Mouse (Mus musculus) adrenal gland, postnatal 4 days (tissue): ENCODE data around the gene C1qtnf5. TPM values are rescaled to one million over a fixed set of nuclear protein-coding genes. Genes with fewer than 3 reads are reported as not detected.

ENCODE experiments used
- DNase-seq, 2 experiments: peaks; one replicate each; pipeline ENCODE4 v3.0.0; 2021 to 2022; ENCODE audit warnings: low spot score in 2 of 2, mixed read lengths in 2 of 2
- total RNA-seq, 2 experiments: library from RNA; stranded (reverse); gene quantifications; 2 replicates each; pipeline ENCODE4 v1.2.3; 2021

Gene C1qtnf5
- total RNA-seq, 2 experiments from 2014 or later: 9.7 to 17.4 TPM

GRCm38 (mm10) chr9:44078955-44079756, 27.9 kb upstream of the C1qtnf5 start:
- DNase-seq: peak; percentile 22 to 64

DNA sequence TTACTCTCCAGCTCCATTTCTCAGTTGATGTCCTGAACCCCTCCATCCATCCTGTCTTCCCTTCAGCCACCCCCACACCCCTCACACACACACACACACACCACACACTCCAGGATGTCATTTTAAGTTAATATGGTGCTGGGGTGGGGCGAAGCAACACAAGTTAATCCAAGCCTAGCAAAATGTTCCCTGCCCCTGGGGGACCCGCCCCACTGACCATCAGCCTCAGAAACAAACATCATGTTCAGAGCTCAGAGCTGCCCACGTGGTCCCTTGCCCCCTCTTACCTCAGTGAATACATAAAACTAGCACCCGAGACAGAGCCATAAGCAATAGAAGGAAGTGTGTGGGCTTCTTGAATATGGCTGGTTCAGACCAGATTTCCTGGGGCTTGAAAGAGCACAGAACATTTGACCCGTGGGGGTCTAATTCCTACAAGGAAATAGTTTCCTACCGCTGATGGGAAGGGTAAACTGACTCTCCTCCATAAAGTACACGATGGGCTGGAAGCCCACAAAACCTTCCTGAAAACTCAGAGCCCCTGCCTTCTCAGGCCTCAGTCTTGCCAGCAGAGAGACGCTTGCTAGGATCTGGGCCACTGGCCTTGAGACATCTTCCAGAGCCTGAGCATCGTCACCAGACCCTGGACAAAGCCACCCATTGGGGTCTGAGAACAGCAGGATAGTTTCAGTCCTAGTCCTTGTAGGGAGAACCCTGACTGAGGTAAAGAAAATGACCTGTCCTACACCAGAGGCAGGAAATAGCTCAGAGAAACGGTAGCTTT, 26.9 kb upstream of the C1qtnf5 start:
- DNase-seq: no peak

DNA sequence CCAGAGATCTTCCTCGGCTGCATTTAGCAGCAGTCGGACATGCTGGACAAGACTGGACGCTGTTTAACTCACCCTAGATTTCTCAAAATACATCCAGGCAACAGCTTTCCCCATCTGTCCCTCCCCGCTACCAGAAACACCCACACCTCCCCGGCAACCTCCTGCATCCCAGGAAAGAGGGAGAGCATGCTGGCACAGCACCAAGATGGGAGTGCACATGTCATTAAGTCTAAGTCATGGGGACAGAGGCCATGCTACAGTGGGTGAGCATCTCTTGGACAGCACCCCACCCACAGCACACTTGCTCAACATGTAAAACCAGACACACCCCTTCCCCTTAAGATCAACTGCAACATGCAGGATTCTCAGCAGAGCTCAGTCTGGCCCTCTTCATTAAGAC, 26.1 kb upstream of the C1qtnf5 start:
- no peak for DNase-seq

GRCm38 (mm10) chr9:44081581-44081980, 25.5 kb upstream of the C1qtnf5 start:
- DNase-seq: no peak

DNA sequence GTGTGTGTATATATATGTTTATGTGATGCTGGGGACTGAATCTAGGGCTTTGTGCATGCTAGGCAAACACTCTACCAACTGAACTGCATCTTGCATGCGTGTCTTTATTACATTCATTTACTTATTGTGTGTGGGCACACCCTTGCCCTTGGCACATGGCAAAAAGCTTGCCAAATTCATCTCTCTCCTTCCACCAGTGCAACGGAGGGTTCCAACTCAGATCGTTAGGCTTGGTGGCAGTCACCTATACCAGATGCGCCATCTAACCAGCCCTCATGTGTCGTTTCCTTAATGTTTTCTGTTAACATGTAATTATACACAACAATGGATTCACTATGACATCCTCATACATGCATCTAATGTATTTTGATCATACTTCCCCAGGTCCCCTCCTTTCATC, 24.8 kb upstream of the C1qtnf5 start:
- no peak for DNase-seq

DNA sequence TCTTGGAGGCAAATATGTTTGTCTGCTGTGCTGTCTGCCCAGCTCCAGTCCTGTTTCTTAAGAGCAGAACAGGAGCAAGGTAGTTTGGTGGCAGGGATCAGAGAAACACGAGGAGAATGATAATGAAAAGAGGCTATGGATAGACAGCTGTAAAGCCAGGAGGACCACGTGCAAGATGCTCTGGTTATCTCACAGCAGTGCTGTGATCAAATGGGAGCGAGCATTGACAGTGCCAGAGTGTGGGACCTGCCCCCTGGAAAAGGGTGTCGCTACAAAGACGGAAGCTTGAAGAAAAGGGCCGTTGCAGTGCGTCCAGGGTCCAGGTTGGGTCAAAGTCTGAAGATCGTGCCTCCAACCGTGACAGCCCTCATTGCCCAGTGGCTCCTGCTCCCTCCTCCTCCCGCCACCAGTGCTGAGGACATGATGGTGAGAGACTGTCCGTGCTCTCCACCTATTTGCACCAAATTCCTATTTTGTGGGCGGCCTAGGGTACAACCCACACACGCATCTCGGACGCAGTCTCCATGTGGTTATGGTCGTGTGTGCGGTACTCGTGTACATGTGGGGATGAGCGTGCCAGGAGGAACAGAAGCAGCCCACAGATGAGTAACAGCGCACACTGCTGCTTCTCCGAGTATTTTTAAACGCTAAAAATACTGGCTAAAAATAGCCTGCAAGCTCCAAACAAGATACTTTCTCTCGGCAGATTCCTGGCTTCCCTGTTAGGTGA, 23.5 kb upstream of the C1qtnf5 start:
- DNase-seq: no peak

DNA sequence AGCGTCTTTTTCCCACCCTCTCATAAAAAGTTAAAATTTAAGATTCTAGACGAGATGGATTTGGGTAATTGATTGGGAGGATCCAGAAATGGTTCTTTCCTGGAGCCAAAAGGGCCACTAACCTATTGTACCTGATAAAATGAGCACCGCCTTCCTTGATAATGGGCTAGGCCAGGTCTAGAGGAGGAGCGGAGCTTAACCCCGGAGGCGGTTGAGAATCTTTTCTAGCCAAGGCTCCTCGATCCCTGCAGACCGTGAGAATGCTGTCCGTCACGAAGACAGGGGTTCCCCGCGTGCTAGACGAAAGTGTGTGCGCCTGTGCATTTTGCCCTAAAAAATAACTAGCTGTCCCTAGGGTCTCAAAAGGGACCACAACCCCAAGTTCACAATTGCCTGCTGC, 22.8 kb upstream of the C1qtnf5 start:
- DNase-seq: no peak

DNA sequence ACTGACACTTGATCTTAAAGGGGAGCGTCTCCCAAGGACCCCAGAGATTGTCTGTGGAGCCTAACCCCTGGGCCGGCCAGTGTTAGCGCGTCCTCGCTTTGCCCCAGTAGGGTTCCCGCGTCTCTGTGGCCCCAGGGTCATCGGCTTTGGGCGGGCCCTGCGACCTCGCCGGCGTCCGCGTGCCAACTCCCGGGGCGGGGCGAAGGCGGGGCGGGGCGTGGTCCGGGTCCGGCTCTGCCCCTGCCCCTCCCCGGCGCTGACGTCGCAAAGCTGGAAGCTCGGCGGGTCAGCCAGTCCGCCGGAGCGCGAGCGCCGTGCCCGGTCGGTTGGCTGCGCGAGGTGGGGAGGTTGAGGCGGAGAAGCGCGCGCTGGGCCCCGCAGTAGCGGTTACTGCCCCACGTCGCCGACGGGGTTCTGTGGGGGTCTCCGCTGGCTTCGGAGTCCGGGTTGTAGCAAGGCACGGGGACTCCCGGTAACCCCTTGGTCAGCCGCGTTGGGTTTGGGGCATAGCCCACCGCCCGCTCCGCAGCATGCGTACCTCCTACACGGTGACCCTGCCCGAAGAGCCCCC, 22.3 kb upstream of the C1qtnf5 start:
- DNase-seq: peak; percentile 91 to 94

DNA sequence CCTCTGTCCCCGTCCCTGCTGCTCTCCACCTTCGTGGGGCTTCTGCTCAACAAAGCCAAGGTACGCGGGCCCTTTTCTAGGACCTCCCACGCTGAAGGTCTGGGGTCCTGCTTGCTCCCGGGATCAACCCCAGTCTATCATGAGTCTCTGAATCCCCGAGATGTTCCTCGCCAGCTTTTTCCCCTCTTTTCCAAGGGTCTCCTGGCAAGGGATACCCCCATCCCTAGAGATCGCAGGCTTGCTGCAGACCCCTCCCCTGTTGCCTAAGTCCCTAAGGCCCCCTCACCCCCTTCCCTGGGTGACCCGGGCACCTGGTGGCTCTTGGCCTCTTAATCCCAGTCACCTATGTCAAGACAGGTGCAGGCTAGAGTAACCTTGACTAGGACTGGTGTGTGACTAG, 21.8 kb upstream of the C1qtnf5 start:
- no peak for DNase-seq

DNA sequence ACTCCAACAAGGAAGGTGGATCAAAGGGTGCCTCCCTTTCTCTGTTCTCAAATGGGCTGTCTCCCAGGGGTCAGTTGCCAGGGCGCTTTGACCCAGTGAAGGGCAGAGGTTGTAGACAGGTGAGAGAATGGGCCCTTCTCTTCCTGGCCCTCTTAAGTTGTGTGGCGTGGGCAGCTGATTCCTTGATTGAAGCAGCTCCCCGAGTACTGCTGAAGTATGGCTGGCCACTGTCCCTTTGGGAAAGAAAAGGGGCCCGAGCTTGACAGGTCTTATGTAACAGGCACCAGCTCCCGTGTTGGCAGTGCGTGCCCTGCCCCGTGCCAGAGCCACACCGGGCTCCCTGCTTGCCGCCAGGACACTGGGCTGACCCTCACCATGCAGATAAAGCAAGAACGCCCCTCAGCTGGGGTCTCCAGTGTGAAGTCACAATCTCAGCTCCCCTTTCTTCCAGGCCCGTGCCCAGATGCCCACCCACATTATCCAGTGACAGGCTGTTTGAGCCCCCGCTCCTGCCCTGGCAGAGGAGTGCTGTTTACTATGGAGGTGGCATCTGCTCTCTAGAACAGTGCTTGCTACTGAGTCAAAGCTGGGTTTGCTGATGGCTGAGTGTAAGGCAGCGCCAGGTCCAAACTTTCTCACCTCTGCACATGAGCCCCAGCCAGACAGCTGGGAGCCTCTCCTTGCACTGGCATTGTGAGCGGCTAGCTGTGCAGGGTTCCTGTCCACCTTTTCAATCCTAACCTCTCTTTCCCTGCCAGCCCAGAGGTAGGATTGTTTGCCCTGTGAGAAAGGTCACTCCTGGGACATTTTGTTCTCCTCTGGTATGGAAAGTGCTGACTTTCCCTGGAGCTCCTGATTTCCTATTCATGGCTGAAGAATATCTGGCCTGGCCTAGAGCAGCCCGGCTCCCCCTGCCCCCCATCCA, 21.0 kb upstream of the C1qtnf5 start:
- DNase-seq: no peak

GRCm38 (mm10) chr9:44086960-44087359, 20.1 kb upstream of the C1qtnf5 start:
- DNase-seq: no peak

DNA sequence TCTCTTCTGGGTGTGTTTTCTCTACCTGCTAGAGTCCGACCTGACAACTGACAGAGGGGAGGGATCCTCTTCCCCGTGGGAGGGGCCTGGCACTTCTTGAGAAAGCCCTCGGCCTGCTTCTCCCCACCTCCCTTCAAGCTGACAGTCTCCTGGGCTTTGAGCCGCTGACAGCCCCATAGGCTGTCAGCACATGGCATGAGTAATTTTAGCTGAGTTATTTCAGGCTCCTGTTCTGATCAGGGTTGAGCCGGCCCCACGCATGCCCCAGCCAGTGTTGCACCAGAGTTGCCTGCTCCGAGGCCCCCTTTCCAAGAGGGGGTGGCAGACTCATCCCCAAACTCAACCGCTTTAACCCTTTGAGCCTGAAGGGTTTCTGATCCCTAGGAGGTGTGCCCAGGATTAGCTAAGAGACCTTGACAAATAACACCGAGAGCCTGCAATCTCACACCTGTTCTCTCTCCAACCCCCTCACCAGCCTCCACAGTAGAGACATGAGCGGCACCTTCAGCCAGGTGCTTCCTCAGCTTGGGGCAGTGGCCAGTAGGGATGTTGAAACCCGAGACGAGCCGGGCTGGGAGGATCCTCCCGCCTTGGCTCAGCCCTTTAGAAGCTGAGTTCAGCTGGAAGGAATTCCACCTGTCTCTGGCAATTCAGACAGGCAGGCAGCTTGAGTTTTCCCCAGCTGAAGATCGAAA, 19.1 kb upstream of the C1qtnf5 start:
- no peak for DNase-seq

GRCm38 (mm10) chr9:44088877-44089608, 18.0 kb upstream of the C1qtnf5 start:
- DNase-seq: no peak

DNA sequence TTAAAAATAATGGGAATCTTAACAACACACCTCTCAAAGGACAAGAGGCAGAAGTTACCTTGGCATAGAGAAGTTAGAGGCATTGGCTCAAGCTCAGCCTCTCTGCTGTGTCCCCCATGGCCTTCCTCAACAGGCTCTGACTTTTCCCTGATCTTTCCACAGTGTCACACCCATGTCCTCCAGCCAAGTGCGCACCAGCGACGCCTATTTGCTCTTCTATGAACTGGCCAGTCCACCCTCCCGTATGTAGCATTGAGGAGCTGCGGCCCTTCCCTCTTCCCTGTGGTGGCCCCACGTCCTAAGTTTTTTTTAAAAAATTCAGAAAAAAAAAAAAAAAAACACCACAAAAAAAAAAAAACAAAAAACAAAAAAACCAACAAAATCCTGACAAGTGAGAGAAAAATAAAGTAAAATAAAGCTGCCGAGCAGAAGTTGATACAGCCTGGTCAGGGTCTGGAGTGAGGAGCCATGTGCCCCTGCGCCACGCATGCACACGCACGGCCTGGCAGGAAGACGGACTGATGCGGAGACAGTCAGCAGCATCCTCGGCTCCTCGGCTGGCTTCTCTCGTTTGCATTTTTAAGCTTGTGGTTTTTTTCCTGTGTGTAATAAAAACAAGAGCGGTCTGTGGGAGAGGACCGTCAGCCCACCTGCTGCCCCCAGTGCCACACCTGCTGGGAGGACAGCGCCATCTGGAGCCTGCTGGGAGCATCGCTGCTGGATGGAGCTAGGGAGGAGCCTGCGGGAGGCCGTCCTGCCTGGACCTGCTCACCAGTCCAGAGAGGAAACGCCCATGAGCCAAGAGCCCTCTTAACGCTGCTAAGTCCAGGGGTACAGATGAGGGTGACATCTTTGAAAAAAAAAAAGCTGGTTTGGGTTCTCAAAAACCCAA, 13.2 kb upstream of the C1qtnf5 start:
- peak in 1 of 2 experiments; percentile 58 for DNase-seq

DNA sequence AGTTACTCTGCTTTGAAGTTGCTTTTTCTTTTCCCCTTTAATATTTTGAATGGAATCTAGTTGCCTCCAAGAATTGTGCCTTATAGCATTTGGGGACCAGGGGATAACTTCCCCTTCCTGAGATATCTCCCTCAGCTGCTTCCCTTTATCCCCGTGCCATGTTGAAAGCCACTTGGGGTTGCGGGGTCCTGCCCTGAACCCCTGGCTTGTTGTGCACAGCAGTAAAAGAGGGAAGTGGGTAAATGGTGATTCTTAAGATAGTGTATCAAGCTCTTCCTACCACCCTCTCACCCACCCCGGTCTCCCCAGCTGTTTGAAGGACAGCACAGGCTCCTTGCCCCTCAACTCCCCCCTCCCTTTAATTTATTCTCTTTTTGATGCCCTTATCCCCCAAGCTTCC, 12.3 kb upstream of the C1qtnf5 start:
- no peak for DNase-seq

DNA sequence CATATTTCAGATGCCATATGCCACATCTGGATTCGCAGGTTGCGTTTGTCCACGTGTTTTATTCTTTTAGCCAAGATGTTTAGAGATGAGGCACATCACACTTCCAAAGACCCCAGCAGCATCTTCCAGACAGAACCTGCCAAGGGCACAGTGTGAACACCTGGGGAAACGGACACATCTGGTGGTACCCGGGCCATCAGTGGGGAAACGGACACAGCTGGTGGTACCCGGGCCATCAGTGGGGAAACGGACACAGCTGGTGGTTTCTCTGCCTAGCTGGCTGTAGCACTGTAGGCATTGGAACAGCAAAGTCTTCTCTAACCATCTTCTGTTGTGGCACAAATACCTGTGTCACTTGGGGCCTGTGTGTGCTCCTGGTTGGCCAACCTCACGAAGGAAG, 11.3 kb upstream of the C1qtnf5 start:
- no peak for DNase-seq

GRCm38 (mm10) chr9:44096536-44096935, 10.5 kb upstream of the C1qtnf5 start:
- no peak for DNase-seq

DNA sequence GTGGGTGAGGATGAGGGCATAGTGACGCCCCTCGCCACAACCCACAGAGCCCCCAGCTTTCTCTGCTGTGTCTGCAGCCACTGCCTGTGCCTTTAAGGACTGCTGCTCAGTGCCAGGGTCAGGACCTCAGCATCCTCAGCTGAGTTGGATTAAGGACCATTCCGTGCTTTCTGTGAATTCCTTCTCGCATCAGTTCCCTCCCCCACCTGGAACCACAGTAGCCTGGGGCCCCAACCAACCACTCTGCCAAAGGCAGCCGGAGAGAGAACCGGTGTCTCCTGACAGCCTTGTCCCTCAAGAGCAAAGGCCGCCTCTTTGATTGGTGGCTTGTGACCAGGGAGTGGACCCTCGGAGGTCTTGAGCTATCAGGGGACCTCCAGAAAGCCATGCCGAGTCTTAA, 5.6 kb upstream of the C1qtnf5 start, which contains the start of gene Mfrp:
Mfrp (plus strand) TSS at position 240 of the 400 bp plus-strand sequence.
- DNase-seq: no peak
